Mouse (Mus musculus): Measurements from ENCODE around the gene Cnbd2.

The Cnbd2 gene

GRCm38 (mm10) chr2:156311441-156311840, 658 bp upstream of the Cnbd2 start:
- DNase-seq (ENCODE audit: low spot score in 2 of 2) = no peak

GRCm38 (mm10) chr2:156311841-156312291, 233 bp upstream of the Cnbd2 start:
- DNase-seq (ENCODE audit: low spot score in 2 of 2) = peak; percentile 31 to 53

DNA sequence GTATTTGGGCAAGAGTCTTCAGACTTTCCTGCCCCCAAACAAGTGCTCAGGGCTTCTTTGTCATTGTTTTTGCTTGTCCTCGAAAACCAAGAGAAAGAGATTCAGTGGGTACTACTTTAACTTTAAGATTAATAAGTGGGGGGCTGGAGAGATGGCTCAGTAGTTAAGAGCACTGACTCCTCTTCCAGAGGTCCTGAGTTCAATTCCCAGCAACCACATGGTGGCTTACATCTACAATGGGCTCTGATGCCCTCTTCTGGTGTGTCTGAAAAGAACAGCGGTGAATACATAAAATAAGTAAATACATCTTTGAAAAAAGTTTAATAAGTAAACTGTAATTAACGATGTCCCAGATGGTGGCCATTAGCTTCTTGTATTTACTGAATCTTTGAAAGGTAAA, 1.1 kb downstream of the Cnbd2 start:
- no peak for DNase-seq (ENCODE audit: low spot score in 2 of 2)

GRCm38 (mm10) chr2:156314811-156315210, 2.7 kb downstream of the Cnbd2 start:
- DNase-seq (ENCODE audit: low spot score in 2 of 2) = no peak

DNA sequence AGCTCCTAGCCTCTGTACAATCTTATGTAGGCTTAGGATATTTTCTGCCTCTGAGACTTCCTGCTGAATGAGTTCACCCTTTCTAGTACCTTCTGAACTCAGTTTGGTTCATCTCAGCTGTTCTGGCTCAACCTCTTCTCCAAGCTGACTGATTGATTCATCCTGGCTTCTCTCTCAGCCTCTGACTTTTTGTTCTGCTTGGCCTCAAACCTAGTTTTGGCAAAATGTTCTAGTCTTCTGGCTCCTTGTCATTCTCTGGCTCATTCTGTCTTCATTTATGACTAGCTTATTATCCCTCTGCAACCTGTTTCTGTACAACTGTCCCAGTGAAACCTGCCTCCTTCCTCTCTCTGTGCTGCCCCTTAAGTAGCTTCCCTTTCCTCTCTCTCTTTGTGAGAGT, 6.4 kb downstream of the Cnbd2 start:
- DNase-seq (ENCODE audit: low spot score in 2 of 2) = no peak

DNA sequence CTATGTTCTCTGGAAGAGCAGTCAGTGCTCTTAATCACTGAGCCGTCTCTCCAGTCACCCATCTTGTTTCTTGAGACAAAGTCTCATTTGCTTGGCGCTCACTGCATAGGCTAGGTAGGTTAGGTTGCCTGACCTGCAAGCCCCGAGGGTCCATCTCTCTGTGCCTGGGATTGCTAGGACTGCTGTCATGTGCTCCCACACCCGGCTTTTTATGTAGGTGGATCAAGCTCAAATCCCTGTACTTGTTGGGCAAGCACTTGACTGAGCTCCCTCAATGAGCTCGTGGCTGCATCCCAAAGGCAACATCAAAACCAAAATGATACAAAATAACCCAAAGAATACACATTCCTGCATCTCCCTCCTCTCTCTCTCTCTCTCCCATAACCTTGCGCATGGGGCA, 9.4 kb downstream of the Cnbd2 start:
- no peak for DNase-seq (ENCODE audit: low spot score in 2 of 2)

GRCm38 (mm10) chr2:156324116-156324588, 12.1 kb downstream of the Cnbd2 start:
- DNase-seq (ENCODE audit: low spot score in 2 of 2) = no peak

GRCm38 (mm10) chr2:156324681-156325080, 12.6 kb downstream of the Cnbd2 start:
- no peak for DNase-seq (ENCODE audit: low spot score in 2 of 2)

DNA sequence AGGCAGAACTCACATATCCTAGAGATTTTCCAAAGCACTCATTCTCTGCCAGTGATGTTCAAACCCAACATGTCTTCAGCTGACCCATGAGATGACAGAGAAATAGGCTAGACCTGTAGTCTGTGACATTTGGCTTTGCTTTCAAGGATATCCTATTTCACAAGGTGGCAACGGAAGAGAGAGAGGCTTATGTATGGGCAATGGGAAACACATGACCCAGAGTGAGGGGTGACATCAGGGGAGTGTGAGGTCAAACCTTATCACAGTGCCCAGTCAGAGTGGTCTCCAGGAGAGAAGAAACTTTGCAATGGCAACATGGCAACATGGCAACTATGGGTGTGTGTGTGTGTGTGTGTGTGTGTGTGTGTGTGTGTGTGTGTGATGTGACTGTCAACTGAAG, 18.6 kb downstream of the Cnbd2 start:
- no peak for DNase-seq (ENCODE audit: low spot score in 2 of 2)

DNA sequence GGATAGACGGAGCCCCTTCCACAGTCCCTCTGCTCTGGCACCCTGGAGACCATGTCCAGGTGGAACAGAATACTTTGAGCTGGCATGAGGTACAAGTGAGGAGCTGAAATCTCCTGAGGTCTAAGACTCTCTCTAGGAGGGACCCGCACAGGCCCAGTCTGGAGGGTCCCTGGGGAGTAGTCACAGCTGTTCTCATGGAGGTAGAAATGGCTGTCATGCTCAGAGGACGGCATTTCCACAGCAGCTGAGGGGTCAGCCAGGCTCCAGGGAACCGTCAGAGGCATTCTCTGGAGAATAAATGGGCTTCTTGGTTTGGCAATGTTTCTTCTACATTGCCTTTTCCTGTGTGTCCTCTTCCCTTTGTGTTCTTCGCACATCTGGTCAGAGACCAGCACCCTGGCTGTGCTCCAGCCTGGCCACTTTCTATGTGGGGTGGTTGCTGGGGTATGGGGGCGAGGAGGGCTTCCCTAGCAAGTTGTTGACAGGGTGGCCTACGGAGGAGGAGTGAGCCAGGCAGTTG, 19.4 kb downstream of the Cnbd2 start:
- no peak for DNase-seq (ENCODE audit: low spot score in 2 of 2)

GRCm38 (mm10) chr2:156340078-156340477, 28.0 kb downstream of the Cnbd2 start:
- no peak for DNase-seq (ENCODE audit: low spot score in 2 of 2)

- peak in 1 of 2 experiments; percentile 35 for DNase-seq (ENCODE audit: low spot score in 2 of 2)
Measured at GRCm38 (mm10) chr2:156344775-156345532, 32.9 kb downstream of the Cnbd2 start.

DNA sequence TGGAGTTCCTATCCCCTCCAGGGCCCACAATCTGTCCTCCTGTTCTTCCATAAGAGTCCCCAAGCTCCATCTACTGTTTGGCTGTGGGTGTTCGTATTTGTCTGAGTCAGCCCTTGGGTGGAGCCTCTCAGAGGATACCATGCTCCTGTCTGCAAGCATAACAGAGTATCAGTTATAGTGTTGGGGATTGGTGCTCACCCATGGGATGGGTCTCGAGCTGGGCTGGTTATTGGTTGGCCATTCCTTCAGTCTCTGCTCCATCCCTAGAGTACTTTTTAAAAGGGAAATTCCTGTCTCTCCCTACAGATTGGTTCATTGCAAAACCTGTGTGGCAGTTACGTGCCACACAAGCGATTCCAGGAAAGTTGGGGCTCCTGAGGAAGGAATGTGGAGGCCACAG, 36.7 kb downstream of the Cnbd2 start:
- DNase-seq (ENCODE audit: low spot score in 2 of 2) = no peak

DNA sequence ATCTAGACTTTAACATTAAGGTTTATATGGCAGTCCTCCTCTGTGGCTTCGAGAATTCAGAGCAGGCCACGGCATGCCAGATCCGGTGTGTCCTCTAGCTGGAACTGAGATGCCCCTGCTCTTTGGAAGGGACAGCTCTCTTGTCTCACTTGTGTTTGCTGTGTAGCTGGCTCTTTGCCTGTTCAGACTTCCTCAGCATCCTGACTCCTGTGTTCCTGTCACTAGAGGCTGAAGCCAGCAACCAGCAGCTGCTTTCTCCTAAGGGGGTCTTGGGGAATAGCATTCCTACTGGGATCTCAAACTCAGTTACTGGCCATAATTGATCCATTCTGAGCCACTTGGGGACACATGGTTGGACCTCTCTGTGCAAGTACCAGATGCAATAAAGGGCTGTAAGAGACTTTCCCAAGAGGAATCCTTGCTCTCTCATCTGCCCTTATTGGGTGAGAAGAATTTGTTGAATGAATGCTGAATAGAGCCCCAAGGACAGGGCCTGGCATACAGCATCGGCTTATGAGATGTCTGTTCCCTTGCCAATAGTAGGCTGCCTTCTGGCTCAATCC, 37.3 kb downstream of the Cnbd2 start:
- peak in 1 of 2 experiments; percentile 19 for DNase-seq (ENCODE audit: low spot score in 2 of 2)

DNA sequence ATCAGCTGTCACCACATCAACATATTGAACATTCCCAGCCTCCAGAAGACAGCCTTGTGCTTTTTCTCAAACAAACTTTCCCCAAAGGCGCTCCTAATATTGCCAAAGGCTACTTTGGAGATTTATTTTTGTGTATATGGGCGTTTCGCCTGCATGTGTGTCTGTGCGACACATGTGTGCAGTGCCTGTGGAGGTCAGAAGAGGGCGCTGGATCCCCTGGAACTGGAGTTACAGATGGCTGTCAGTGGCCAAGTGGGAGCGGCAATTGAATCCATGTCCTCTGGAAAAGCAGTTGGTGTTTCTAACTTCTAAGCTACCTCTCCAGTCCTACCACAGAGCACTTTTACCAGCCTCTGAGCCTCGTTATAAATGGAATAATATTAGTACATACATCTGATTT, 39.1 kb downstream of the Cnbd2 start:
- no peak for DNase-seq (ENCODE audit: low spot score in 2 of 2)

DNA sequence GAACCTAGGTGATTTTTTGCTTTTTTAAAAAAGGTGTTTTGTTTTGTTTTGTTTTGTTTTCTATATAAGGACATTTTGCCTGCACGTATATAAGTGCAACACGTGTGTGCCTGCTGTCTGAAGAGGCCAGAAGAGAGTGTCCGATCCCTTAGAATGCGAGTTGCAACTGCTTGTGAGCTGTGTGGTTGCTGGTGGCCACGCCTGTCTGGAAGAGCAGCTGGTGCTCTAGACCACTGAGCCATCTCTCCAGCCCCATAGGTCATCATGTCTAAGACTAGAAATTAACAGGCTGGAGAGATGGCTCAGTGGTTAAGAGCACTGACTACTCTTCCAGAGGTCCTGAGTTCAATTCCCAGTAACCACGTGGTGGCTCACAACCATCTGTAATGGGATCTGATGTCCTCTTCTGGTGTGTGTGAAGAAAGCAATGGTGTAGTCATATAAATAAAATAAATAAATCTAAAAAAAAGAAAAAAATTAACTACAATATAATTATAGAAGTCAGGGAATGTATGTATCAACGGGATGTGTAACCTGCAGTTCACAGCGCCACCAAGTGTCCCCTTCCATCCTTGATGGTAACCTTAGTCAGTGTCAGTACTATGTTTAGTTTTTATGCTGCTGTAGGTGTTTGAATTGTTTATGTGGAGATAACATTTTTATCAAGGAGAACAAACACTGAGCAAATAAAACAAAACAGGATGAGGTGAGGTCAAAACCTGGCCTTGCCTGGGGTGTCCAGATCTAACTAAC, 40.5 kb downstream of the Cnbd2 start:
- DNase-seq (ENCODE audit: low spot score in 2 of 2) = no peak

- DNase-seq (ENCODE audit: low spot score in 2 of 2) = no peak
Measured at GRCm38 (mm10) chr2:156353265-156353692, 41.2 kb downstream of the Cnbd2 start.

- DNase-seq (ENCODE audit: low spot score in 2 of 2) = peak in 1 of 2 experiments; percentile 51
Measured at GRCm38 (mm10) chr2:156356031-156356430, 43.9 kb downstream of the Cnbd2 start.

GRCm38 (mm10) chr2:156368465-156368864, 56.4 kb downstream of the Cnbd2 start:
- DNase-seq (ENCODE audit: low spot score in 2 of 2) = no peak

DNA sequence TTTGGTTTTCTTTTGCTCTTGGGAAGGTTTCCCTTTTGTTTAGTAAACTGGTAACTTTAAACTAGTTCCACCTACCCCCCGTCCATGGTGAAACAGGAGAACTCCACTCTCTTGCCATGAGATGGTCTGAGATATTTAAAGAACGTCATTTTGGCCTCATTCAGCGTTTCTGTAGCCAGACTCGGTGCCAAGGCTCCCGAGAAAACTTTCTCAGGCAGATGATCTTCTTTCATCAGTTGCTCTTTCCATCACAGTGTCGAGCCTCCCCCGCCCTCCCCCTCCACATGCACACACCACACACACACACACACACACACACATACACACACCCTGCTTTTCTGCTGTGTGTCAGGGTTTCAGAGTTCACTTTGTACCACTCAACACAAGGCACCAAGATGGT, 58.8 kb downstream of the Cnbd2 start:
- DNase-seq (ENCODE audit: low spot score in 2 of 2) = no peak

DNA sequence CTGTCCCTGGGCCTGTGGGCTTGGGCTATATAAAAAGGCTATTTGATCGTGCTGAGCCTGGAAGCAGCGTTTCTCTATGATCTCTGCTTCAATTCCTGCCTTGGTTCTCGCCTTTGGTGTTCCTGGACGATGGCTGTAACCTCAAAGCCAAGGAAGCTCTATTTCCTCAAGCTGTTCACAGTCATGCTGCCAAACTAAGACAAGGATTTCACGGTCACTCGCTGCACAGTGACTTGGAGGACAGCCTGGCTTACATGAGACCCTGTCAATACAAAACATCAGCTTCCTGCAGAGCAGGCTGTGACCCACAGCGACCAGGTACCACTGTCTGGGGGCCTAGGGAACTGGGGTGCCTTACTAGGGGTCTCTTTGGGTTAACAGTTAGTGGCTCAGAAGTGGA, 64.9 kb downstream of the Cnbd2 start:
- DNase-seq (ENCODE audit: low spot score in 2 of 2) = no peak

- no peak for DNase-seq (ENCODE audit: low spot score in 2 of 2)
Measured at GRCm38 (mm10) chr2:156379929-156380328, 67.8 kb downstream of the Cnbd2 start.
